Mouse (Mus musculus): ENCODE measurements around the gene Trpm3. TPM values are rescaled to one million over a fixed set of nuclear protein-coding genes. Genes with fewer than 3 reads are reported as not detected.

The Trpm3 gene
- polyA plus RNA-seq (2014; fragmentation: Nextera tagmentation; extraction: Ambion mirVana) = 3.6 and 3.9 TPM in 2 replicates

DNA sequence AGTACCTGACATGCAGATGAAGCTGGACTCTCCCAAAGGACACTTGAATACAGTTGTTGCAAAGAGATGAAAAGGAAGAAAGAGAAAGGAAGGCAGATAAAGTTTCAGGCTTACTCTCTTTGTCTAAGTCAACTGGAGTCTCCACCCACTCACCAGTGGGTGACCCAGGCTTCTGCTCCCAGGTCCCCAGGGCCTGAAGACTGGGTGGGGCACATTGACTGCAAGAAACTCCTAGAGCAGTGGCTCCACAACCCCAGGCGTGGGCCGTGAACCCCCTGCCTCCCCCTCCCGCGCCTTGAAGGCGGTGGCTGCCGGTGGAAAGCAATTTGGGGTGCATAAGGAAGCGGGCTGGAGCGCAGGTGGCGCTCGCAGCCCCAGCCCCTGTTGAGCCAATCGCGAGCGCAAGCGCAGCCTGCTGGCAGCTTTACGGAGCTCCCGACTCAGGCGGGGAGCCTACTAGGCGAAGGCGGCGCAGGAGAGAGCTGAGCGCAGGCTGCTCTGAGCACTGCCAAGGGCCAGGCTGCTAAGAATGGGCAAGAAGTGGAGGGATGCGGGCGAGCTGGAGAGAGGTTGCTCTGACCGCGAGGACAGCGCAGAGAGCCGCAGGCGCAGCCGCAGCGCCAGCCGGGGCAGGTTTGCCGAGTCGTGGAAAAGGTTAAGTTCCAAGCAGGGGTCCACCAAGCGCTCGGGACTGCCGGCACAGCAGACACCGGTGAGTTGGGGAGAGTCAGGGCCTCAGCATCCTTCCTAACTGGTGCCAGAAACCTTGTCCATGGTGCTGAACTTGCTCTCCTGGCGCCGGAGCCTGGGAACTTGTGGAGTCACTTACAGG, at the start of gene Trpm3:
Gene Trpm3 (plus strand): TSS at position 457 of the 832 bp plus-strand sequence.
- Histone ChIP-seq H3K9me3 (ENCODE audit: control insufficient read depth, low read length) (no peaks in the 10 kb centered on the region), H3K4me2 (replicated peaks; ENCODE audit: low read depth, low read length) (peak within 1 kb of the TSS; percentile 43), H3K9ac (ENCODE audit: low read depth, low read length) (no peak within 1 kb of the TSS), H3K27ac (ENCODE audit: low read depth, low read length) (no peak within 1 kb of the TSS), H3K4me3 (ENCODE audit: low read length) (peak within 1 kb of the TSS; percentile 19), H3K4me1 (ENCODE audit: control insufficient read depth, insufficient read depth, low read length) (no peaks in the 10 kb centered on the region), H3K36me3 (ENCODE audit: control insufficient read depth, insufficient read depth, low read length) (no peaks in the 10 kb centered on the region), H3K27me3 (ENCODE audit: control insufficient read depth, insufficient read depth, low read length) (peaks cover 7% of the 10 kb centered on the region; the same call in 1 of the 2 replicates)
- under 1% methylated on average over 39 of the region's 39 CpGs for WGBS
- ATAC-seq (ENCODE audit: low FRiP score, low TSS enrichment) = peak; percentile 98

- WGBS = 42% methylated on average over 4 of the region's 4 CpGs
- ATAC-seq (ENCODE audit: low FRiP score, low TSS enrichment) = no peak
- Histone ChIP-seq H3K9ac (ENCODE audit: low read depth, low read length) (no peak overlapping the region), H3K27me3 (ENCODE audit: control insufficient read depth, insufficient read depth, low read length) (no peaks in the 10 kb centered on the region), H3K9me3 (ENCODE audit: control insufficient read depth, low read length) (no peaks in the 10 kb centered on the region), H3K36me3 (ENCODE audit: control insufficient read depth, insufficient read depth, low read length) (no peaks in the 10 kb centered on the region), H3K4me1 (ENCODE audit: control insufficient read depth, insufficient read depth, low read length) (no peaks in the 10 kb centered on the region), H3K4me3 (ENCODE audit: low read length) (no peak overlapping the region), H3K4me2 (replicated peaks; ENCODE audit: low read depth, low read length) (no peak overlapping the region), H3K27ac (ENCODE audit: low read depth, low read length) (no peak overlapping the region)
These were observed 38.3 kb upstream of the Trpm3 start for GRCm38 (mm10) chr19:22100582-22100981.

GRCm38 (mm10) chr19:22103865-22104264, 35.0 kb upstream of the Trpm3 start:
- H3K4me2 ChIP-seq (replicated peaks; ENCODE audit: low read depth, low read length) = no peak overlapping the region
- no peak overlapping the region for H3K9ac ChIP-seq (ENCODE audit: low read depth, low read length)
- no peaks in the 10 kb centered on the region for H3K4me1 ChIP-seq (ENCODE audit: control insufficient read depth, insufficient read depth, low read length)
- H3K9me3 ChIP-seq (ENCODE audit: control insufficient read depth, low read length) = no peaks in the 10 kb centered on the region
- H3K4me3 ChIP-seq (ENCODE audit: low read length) = no peak overlapping the region
- H3K27me3 ChIP-seq (ENCODE audit: control insufficient read depth, insufficient read depth, low read length) = no peaks in the 10 kb centered on the region
- no peak overlapping the region for H3K27ac ChIP-seq (ENCODE audit: low read depth, low read length)
- no peaks in the 10 kb centered on the region for H3K36me3 ChIP-seq (ENCODE audit: control insufficient read depth, insufficient read depth, low read length)
- no peak for ATAC-seq (ENCODE audit: low FRiP score, low TSS enrichment)
- WGBS = 77% methylated on average over 4 of the region's 4 CpGs

- H3K4me2 ChIP-seq (replicated peaks; ENCODE audit: low read depth, low read length) = no peak overlapping the region
- no peak overlapping the region for H3K9ac ChIP-seq (ENCODE audit: low read depth, low read length)
- 86% methylated on average over 7 of the region's 7 CpGs for WGBS
- H3K27ac ChIP-seq (ENCODE audit: low read depth, low read length) = no peak overlapping the region
- ATAC-seq (ENCODE audit: low FRiP score, low TSS enrichment) = no peak
- H3K4me1 ChIP-seq (ENCODE audit: control insufficient read depth, insufficient read depth, low read length) = no peaks in the 10 kb centered on the region
- H3K4me3 ChIP-seq (ENCODE audit: low read length) = no peak overlapping the region
- no peaks in the 10 kb centered on the region for H3K9me3 ChIP-seq (ENCODE audit: control insufficient read depth, low read length)
- H3K27me3 ChIP-seq (ENCODE audit: control insufficient read depth, insufficient read depth, low read length) = no peaks in the 10 kb centered on the region
- H3K36me3 ChIP-seq (ENCODE audit: control insufficient read depth, insufficient read depth, low read length) = no peaks in the 10 kb centered on the region
These were observed 33.9 kb upstream of the Trpm3 start for GRCm38 (mm10) chr19:22104848-22105484.

DNA sequence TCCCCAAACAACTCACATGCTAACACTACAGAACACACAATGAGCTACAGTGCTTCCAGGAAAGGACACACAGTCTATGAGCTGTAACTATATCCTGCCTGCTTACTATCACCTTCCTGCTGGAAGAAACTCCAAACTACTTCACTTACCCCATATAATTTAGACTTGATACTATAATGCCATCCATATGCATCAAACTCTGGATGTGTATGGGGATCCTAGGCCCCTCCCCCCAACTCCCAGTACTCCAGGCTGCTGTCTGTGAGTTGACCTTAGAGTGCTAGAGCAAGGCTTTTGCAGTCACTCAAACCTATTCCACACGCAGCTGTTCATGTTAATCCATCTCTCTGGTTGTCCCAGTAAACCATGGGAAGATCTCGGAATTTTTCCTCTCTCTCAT, 33.2 kb upstream of the Trpm3 start:
- Histone ChIP-seq H3K4me3 (ENCODE audit: low read length) (no peak overlapping the region), H3K36me3 (ENCODE audit: control insufficient read depth, insufficient read depth, low read length) (no peaks in the 10 kb centered on the region), H3K27ac (ENCODE audit: low read depth, low read length) (no peak overlapping the region), H3K27me3 (ENCODE audit: control insufficient read depth, insufficient read depth, low read length) (no peaks in the 10 kb centered on the region), H3K9ac (ENCODE audit: low read depth, low read length) (no peak overlapping the region), H3K4me2 (replicated peaks; ENCODE audit: low read depth, low read length) (no peak overlapping the region), H3K4me1 (ENCODE audit: control insufficient read depth, insufficient read depth, low read length) (no peaks in the 10 kb centered on the region), H3K9me3 (ENCODE audit: control insufficient read depth, low read length) (no peaks in the 10 kb centered on the region)
- 72% methylated on average over 2 of the region's 2 CpGs for WGBS
- no peak for ATAC-seq (ENCODE audit: low FRiP score, low TSS enrichment)

GRCm38 (mm10) chr19:22108893-22109463, 29.9 kb upstream of the Trpm3 start:
- ATAC-seq (ENCODE audit: low FRiP score, low TSS enrichment) = no peak
- Histone ChIP-seq H3K27ac (ENCODE audit: low read depth, low read length) (no peak overlapping the region), H3K4me1 (ENCODE audit: control insufficient read depth, insufficient read depth, low read length) (no peaks in the 10 kb centered on the region), H3K27me3 (ENCODE audit: control insufficient read depth, insufficient read depth, low read length) (no peaks in the 10 kb centered on the region), H3K4me3 (ENCODE audit: low read length) (no peak overlapping the region), H3K9ac (ENCODE audit: low read depth, low read length) (no peak overlapping the region), H3K9me3 (ENCODE audit: control insufficient read depth, low read length) (no peaks in the 10 kb centered on the region), H3K36me3 (ENCODE audit: control insufficient read depth, insufficient read depth, low read length) (no peaks in the 10 kb centered on the region), H3K4me2 (replicated peaks; ENCODE audit: low read depth, low read length) (no peak overlapping the region)
- WGBS = 86% methylated on average over 8 of the region's 8 CpGs

GRCm38 (mm10) chr19:22120976-22121375, 17.9 kb upstream of the Trpm3 start:
- ATAC-seq (ENCODE audit: low FRiP score, low TSS enrichment) = no peak
- Histone ChIP-seq H3K4me2 (replicated peaks; ENCODE audit: low read depth, low read length) (no peak overlapping the region), H3K4me1 (ENCODE audit: control insufficient read depth, insufficient read depth, low read length) (no peaks in the 10 kb centered on the region), H3K36me3 (ENCODE audit: control insufficient read depth, insufficient read depth, low read length) (no peaks in the 10 kb centered on the region), H3K27ac (ENCODE audit: low read depth, low read length) (no peak overlapping the region), H3K4me3 (ENCODE audit: low read length) (no peak overlapping the region), H3K9ac (ENCODE audit: low read depth, low read length) (no peak overlapping the region), H3K27me3 (ENCODE audit: control insufficient read depth, insufficient read depth, low read length) (no peaks in the 10 kb centered on the region), H3K9me3 (ENCODE audit: control insufficient read depth, low read length) (no peaks in the 10 kb centered on the region)
- 84% methylated on average over 2 of the region's 2 CpGs for WGBS

DNA sequence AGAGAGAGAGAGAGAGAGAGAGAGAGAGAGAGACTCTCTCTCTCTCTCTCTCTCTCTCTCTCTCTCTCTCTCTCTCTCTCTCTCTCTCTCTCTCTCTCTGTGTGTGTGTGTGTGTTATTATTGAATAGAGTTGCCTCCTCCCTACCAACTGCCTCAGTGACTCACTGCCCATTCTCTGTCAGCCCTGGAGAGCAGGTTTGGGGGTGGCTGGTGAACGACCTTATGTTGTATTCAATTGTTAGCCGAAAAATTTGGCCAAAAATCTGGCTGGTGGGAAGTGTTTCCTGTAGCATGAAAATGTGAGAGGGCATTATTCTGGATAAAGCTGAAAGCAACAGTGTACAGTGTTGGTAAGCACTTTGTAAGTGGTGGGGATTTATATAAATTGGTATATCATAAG, 17.2 kb upstream of the Trpm3 start:
- no peak for ATAC-seq (ENCODE audit: low FRiP score, low TSS enrichment)
- WGBS = 90% methylated on average over 2 of the region's 2 CpGs
- H3K27me3 ChIP-seq (ENCODE audit: control insufficient read depth, insufficient read depth, low read length) = no peaks in the 10 kb centered on the region
- H3K4me3 ChIP-seq (ENCODE audit: low read length) = no peak overlapping the region
- H3K4me1 ChIP-seq (ENCODE audit: control insufficient read depth, insufficient read depth, low read length) = no peaks in the 10 kb centered on the region
- no peaks in the 10 kb centered on the region for H3K36me3 ChIP-seq (ENCODE audit: control insufficient read depth, insufficient read depth, low read length)
- no peaks in the 10 kb centered on the region for H3K9me3 ChIP-seq (ENCODE audit: control insufficient read depth, low read length)
- H3K9ac ChIP-seq (ENCODE audit: low read depth, low read length) = no peak overlapping the region
- no peak overlapping the region for H3K27ac ChIP-seq (ENCODE audit: low read depth, low read length)
- H3K4me2 ChIP-seq (replicated peaks; ENCODE audit: low read depth, low read length) = no peak overlapping the region

DNA sequence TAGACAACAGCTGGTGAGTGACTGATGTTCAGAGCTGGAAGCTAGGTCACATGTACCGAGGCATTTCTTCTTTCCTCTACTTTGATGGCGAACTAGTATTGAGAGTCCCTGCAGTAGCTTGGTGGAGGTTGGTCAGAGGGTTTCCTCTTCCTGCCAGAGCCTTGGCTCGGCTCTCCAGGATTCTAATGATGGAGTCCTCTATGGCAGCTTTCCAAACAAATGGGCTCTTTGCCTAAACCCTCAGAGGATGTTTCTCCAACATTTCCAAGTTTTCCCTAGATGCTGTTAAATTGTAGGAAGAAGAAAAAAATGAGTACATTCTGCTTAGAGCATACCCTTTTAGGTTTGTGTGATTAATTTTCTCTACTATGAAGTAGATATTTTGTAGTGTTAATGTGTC, 6.2 kb upstream of the Trpm3 start:
- no peak for ATAC-seq (ENCODE audit: low FRiP score, low TSS enrichment)
- Histone ChIP-seq H3K9me3 (ENCODE audit: control insufficient read depth, low read length) (no peaks in the 10 kb centered on the region), H3K27ac (ENCODE audit: low read depth, low read length) (no peak overlapping the region), H3K4me3 (ENCODE audit: low read length) (no peak overlapping the region), H3K27me3 (ENCODE audit: control insufficient read depth, insufficient read depth, low read length) (no peaks in the 10 kb centered on the region), H3K36me3 (ENCODE audit: control insufficient read depth, insufficient read depth, low read length) (no peaks in the 10 kb centered on the region), H3K9ac (ENCODE audit: low read depth, low read length) (no peak overlapping the region), H3K4me1 (ENCODE audit: control insufficient read depth, insufficient read depth, low read length) (no peaks in the 10 kb centered on the region), H3K4me2 (replicated peaks; ENCODE audit: low read depth, low read length) (no peak overlapping the region)
- 81% methylated on average over 3 of the region's 3 CpGs for WGBS

Data from kidney, embryonic 14.5 days (tissue).